Mouse (Mus musculus) cerebellum, adult 2 months (tissue): Measurements from ENCODE around the gene Irf3. TPM values are rescaled to one million over a fixed set of nuclear protein-coding genes. Genes with fewer than 3 reads are reported as not detected.

Experiments
- DNase-seq, 2 experiments: peaks; one replicate each; pipeline ENCODE4 v3.0.0; 2021
- H3K27ac ChIP-seq: fragments of 200-500 bp; 2 replicates; pipeline ENCODE4 v1.5.1; 2012; ENCODE audit warnings: low read length, control low read depth, inconsistent platforms; ENCODE audit not compliant: insufficient read depth
- H3K27me3 ChIP-seq: fragments of 200-500 bp; 2 replicates; pipeline ENCODE4 v1.6.1; 2012; ENCODE audit warnings: inconsistent platforms, mild to moderate bottlenecking, low read length, moderate library complexity; ENCODE audit not compliant: control insufficient read depth, insufficient read depth
- H3K4me1 ChIP-seq: fragments of 200-500 bp; 2 replicates; pipeline ENCODE4 v1.6.1; 2011; ENCODE audit warnings: low read length; ENCODE audit not compliant: control insufficient read depth, insufficient read depth
- H3K4me3 ChIP-seq: fragments of 200-500 bp; replicated peaks from 2 replicates; pipeline ENCODE3; 2011; ENCODE audit warnings: mild to moderate bottlenecking, low read depth, low read length, control low read depth; ENCODE audit not compliant: insufficient read depth
- CTCF ChIP-seq: fragments of 200-500 bp; IDR thresholded peaks from 2 replicates; pipeline ENCODE4 v1.5.1; 2011; ENCODE audit warnings: low read depth, mild to moderate bottlenecking, control low read depth, low read length, moderate library complexity, borderline replicate concordance; ENCODE audit not compliant: insufficient read depth
- POLR2A ChIP-seq: fragments of 200-500 bp; IDR thresholded peaks from 2 replicates; pipeline ENCODE4 v1.6.1; 2011; ENCODE audit warnings: low read length, control low read depth, borderline replicate concordance; ENCODE audit not compliant: insufficient read depth
- WGBS: fragments of 180-500 bp; shearing (Covaris S2); methylation state at CpG from one replicate; pipeline ENCODE4 v1.1.7; 2018; 5-methylcytosine and 5-hydroxymethylcytosine counted together
- polyA plus RNA-seq: library from polyadenylated mRNA; depleted of rRNA; stranded (reverse); fragments of >200 nt; gene quantifications from 2 replicates; pipeline ENCODE4 v1.2.3, GENCODE M21; 2012

Gene Irf3
- polyA plus RNA-seq, 1 experiment: 126 TPM

DNA sequence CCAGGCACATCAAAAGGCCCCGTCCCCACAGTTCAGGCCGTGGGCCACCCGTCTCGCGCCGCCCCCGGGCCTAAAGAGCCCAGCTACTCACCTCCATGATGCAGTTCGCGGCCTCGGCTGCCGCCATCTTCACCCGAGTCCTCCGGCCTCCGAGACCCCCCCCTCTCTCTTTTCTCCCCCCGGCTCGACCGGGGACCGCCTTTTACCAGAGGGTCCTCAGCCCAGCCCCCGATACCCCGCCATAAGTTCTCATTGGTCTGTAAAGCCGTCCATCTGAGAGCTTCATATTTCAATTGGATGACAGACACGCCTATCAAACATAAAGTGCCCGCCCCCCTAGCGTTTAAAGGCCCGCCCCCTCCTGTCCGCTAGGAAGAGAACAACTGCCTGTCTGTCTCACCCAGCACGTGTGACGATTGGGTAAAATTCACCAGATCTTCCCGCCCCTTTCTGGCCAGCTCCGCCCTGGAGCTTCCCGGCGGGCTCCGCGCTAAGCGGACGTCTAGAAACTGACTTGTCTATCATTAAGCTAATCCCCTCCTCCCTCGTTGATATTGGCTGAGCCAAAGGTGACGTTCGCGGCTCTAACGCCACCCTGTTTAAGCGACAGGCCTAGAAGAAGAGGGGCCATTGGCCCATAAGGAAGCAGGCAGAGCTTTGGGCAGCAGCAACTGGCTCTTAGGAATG, 11.1 kb upstream of the Irf3 start, which contains the start of gene Prmt1:
TSS of gene Prmt1 (minus strand) at position 377 of the 687 bp plus-strand sequence.
- WGBS: under 1% methylated on average over 42 of the region's 42 CpGs
- peak; percentile 99 to 100 for DNase-seq
- Histone ChIP-seq H3K4me1 (0 out of 2 replicates have a peak, but pooled peaks cover 5% of the 10 kb centered on the region), H3K27me3 (no peaks in the 10 kb centered on the region), H3K4me3 (peak within 1 kb of the TSS; percentile 87), H3K27ac (peak within 1 kb of the TSS; percentile 81)
- peak; percentile 54; the same call in 1 of the 2 replicates for TF ChIP-seq POLR2A
- no peak for TF ChIP-seq CTCF

DNA sequence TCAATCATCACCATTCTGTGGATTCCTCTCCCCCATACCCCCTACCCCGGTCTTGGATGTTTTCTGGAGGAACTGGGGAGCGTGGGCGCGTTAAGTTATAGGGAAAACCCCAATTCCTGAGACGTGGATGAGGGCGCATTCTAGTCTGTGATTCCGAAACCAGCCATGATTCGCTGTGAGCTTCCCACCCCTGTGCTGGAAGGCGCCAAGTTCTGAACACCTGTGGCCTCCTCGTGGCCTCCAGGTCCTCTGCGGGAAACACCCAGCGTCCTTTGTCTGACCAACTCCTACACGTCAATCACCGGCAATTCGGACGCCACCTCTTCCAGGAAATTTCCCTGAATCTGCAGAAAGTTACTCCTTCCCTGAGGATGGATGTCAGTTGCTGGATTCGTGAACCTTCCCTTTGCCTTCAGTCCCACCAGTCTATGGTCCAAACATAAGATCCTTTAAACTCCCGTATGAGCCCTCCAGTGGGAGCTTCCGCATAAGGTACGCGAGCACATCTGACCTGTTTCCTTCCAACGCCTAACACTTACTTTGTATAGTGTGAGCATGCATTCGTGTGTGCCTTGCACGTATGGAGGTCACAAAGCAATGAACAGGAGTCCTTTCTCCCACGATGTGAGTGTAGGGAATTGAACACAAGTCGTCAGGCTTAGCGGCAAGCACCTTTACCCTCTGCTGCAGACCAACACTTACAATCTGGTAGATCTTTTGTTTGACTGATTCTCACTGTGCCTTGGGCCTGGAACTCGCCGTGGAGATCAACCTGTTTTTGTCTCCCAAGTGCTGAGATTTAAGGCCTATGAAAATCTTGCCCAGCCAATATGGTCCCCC, 10.3 kb upstream of the Irf3 start:
- WGBS: 1% methylated on average over 29 of the region's 29 CpGs
- H3K27me3 ChIP-seq: no peaks in the 10 kb centered on the region
- H3K27ac ChIP-seq: peak overlapping the region; percentile 43
- H3K4me3 ChIP-seq: peak overlapping the region; percentile 87
- TF ChIP-seq POLR2A: peak; percentile 74; the same call in 1 of the 2 replicates
- no peak for TF ChIP-seq CTCF
- H3K4me1 ChIP-seq: 0 out of 2 replicates have a peak, but pooled peaks cover 5% of the 10 kb centered on the region
- no peak for DNase-seq

DNA sequence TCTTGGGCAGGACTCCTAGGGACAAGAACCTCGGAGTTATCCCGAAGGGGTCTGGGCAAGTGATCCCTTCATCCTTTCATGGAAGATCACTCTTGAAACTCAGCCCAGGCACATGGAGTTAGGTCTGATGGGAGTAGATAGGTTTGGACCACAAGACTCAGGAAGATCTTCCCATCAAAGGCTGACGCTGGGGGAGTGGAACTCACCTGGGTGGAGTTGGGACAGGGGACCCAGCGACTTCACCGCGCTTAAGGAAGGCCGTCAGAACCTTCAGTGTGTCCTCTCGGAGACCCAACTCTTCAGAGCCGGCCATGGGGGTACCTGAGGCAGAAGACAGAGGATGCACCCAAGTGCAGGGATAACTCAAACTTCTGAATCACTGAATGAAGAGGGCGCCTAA, 776 bp upstream of the Irf3 start:
- Histone ChIP-seq H3K27me3 (no peaks in the 10 kb centered on the region), H3K4me3 (no peak overlapping the region), H3K27ac (no peak overlapping the region), H3K4me1 (peaks cover 7% of the 10 kb centered on the region)
- DNase-seq: no peak
- WGBS: 8% methylated on average over 10 of the region's 10 CpGs
- TF ChIP-seq POLR2A (no peak), CTCF (no peak)

DNA sequence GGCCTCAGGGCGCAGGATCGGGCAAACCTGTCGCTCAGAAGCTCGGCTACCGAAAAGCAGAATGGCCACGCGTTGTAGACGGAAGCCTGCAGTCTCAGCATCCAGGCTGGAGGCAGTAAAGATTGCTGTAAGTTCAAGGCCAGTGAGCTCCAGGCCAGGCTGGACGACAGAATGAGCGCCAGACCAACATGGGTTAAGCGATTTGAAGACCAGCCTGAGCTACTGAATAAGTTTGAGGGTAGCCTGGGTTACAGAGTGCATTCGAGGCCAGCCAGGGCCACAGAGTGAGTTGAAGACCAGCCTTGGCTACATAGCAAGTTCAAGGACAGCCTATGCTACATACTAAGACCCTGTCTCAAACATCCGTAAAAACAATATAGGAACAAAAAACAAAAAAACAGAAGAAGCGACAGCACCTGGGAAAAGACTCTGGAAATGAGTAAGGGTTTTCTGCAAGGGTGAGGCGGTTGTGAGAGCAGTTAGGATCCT, 536 bp downstream of the Irf3 start:
- WGBS: 3% methylated on average over 15 of the region's 15 CpGs

DNA sequence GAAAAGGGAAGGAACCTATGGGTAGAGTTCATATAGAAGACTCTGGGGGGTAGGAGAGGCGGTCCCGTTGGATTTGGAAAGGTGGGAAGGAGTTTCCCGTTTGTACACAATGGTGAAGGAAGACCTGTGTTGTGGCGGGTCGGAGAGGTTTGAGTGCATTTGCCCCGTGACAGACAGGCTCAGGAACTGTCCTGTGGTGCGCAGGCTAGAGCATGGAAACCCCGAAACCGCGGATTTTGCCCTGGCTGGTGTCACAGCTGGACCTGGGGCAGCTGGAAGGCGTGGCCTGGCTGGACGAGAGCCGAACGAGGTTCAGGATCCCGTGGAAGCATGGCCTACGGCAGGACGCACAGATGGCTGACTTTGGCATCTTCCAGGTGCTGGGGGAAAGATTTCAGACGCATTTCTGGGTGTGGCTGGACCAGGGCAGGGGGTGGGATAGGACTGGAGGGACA, 1.1 kb downstream of the Irf3 start, which contains the start of gene Bcl2l12:
TSS of gene Bcl2l12 (minus strand) at position 212 of the 455 bp plus-strand sequence.
- Histone ChIP-seq H3K4me3 (peak within 1 kb of the TSS; percentile 54), H3K4me1 (peaks cover 12% of the 10 kb centered on the region), H3K27ac (peak within 1 kb of the TSS; percentile 57; the same call in 1 of the 2 replicates), H3K27me3 (no peaks in the 10 kb centered on the region)
- WGBS: 1% methylated on average over 18 of the region's 18 CpGs
- TF ChIP-seq POLR2A: no peak
- DNase-seq: peak; percentile 47 to 54

More for the DNA sequence above, 536 bp downstream of the Irf3 start:
- H3K27ac ChIP-seq: peak overlapping the region; percentile 57; the same call in 1 of the 2 replicates
- no peak for DNase-seq
- peaks cover 12% of the 10 kb centered on the region for H3K4me1 ChIP-seq
- TF ChIP-seq CTCF (no peak), POLR2A (no peak)
- H3K27me3 ChIP-seq: no peaks in the 10 kb centered on the region
- H3K4me3 ChIP-seq: peak overlapping the region; percentile 54

DNA sequence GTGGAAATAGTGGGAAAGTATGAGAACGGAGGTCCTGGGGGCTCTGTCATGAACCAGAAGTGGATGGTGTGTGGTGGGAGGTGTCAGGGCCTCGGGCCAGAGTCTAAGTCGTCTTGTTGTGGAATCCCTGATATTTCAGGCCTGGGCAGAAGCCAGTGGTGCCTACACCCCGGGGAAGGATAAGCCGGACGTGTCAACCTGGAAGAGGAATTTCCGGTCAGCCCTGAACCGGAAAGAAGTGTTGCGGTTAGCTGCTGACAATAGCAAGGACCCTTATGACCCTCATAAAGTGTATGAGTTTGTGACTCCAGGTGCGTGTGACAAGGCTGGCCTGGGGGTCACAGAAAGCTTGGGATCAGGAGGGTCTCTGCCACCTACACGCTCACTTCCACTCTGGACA, 2.3 kb downstream of the Irf3 start:
- H3K4me1 ChIP-seq: peaks cover 12% of the 10 kb centered on the region
- H3K27me3 ChIP-seq: no peaks in the 10 kb centered on the region
- TF ChIP-seq CTCF (no peak), POLR2A (no peak)
- 57% methylated on average over 11 of the region's 11 CpGs for WGBS
- H3K4me3 ChIP-seq: no peak overlapping the region
- no peak overlapping the region for H3K27ac ChIP-seq
- DNase-seq: no peak

DNA sequence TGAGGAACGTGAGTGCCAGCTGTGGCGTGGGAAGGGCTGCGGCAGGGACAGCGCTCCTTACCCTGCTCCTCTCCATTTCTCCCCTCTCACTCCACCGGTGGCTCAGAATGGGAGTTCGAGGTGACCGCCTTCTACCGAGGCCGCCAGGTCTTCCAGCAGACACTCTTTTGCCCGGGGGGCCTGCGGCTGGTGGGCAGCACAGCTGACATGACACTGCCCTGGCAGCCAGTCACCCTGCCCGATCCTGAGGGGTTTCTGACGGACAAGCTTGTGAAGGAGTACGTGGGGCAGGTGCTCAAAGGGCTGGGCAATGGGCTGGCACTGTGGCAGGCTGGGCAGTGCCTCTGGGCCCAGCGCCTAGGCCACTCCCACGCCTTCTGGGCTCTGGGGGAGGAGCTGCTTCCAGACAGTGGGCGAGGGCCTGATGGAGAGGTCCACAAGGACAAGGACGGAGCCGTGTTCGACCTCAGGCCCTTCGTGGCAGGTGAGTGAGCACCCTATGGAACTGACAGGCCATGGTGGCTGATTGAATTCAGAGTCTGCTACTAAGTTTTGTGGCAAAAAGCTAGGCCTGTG, 3.2 kb downstream of the Irf3 start:
- H3K27me3 ChIP-seq: no peaks in the 10 kb centered on the region
- no peak overlapping the region for H3K27ac ChIP-seq
- H3K4me3 ChIP-seq: no peak overlapping the region
- no peak for DNase-seq
- peaks cover 12% of the 10 kb centered on the region for H3K4me1 ChIP-seq
- WGBS: 49% methylated on average over 21 of the region's 21 CpGs
- no peak for TF ChIP-seq CTCF
